ENCODE assay signal across 26 mouse cellular contexts in genomic region chr4:141787046-141787445, GRCm38 (mm10). TPM values are rescaled to one million over a fixed set of nuclear protein-coding genes. Genes with fewer than 3 reads are reported as not detected.
DNase-seq lines count a peak whose midpoint lies in the region; ATAC-seq and TF ChIP-seq lines count a peak whose summit lies in the region.
"Had no signal": no experiment of that assay in that cellular context is flagged by ENCODE, and none has a peak within 500 bp of the region (broad histone marks: within the 10 kb centered on the region; RNA-seq: fewer than 3 reads in every experiment).

No protein-coding gene starts in this region.

- 55% methylated on average over 6 of the region's 6 CpGs for WGBS in lung, embryonic 14.5 days
- WGBS in lung, adult 2 months: 33% methylated on average over 6 of the region's 6 CpGs
- WGBS in limb, embryonic 15.5 days: 41% methylated on average over 6 of the region's 6 CpGs
- 54% methylated on average over 6 of the region's 6 CpGs for WGBS in forebrain, postnatal 0 days

- no peak for TF ChIP-seq POLR2A in lung, adult 2 months (IDR thresholded peaks at IDR 0.05; ENCODE audit: borderline replicate concordance, extremely low read depth, low read depth, low read length)

- no peaks in the 10 kb centered on the region for H3K4me1 ChIP-seq in lung, embryonic 14.5 days (ENCODE audit: insufficient read depth)
- H3K4me1 ChIP-seq in lung, adult 2 months (ENCODE audit: control insufficient read depth, insufficient read depth, low read length): peaks cover 9% of the 10 kb centered on the region
- H3K4me1 ChIP-seq in limb, embryonic 15.5 days: peaks cover 10% of the 10 kb centered on the region; the same call in 1 of the 2 replicates
- peaks cover 6% of the 10 kb centered on the region; the same call in 1 of the 2 replicates for H3K4me1 ChIP-seq in forebrain, postnatal 0 days (ENCODE audit: insufficient read depth)

- no peak for TF ChIP-seq CTCF in lung, embryonic 14.5 days (IDR thresholded peaks at IDR 0.05; ENCODE audit: low read depth)
- no peak for TF ChIP-seq CTCF in lung, adult 2 months (IDR thresholded peaks at IDR 0.05; ENCODE audit: insufficient read depth, low read length)
- TF ChIP-seq CTCF in forebrain, postnatal 0 days (IDR thresholded peaks at IDR 0.05; ENCODE audit: low read depth): no peak

- peak; percentile 51 for DNase-seq in adrenal gland, postnatal 14 days
- DNase-seq in adrenal gland, adult 18-20 months (ENCODE audit: low spot score in 2 of 2): no peak
- peak; percentile 36 for DNase-seq in lung, embryonic 14.5 days
- DNase-seq in lung, adult 2 months: no peak
- DNase-seq in fibroblast of lung, adult 2 months (ENCODE audit: low read depth): peak; percentile 81
- DNase-seq in forebrain, postnatal 0 days: no peak
- DNase-seq in thymus, postnatal 36 days: no peak
- DNase-seq: cerebellum, adult 11 months; cerebellum, postnatal 25 days; right cerebral cortex, postnatal 14 days; thymus, adult 18-20 months had no signal

- H3K9ac ChIP-seq in lung, embryonic 14.5 days: no peak overlapping the region
- no peak overlapping the region for H3K9ac ChIP-seq in limb, embryonic 15.5 days
- no peak overlapping the region for H3K9ac ChIP-seq in forebrain, postnatal 0 days
- H3K9ac ChIP-seq: embryonic facial prominence, embryonic 12.5 days; hindbrain, embryonic 15.5 days; liver, embryonic 14.5 days; midbrain, embryonic 15.5 days had no signal

- H3K4me2 ChIP-seq in lung, embryonic 14.5 days: no peak overlapping the region
- H3K4me2 ChIP-seq in limb, embryonic 15.5 days: no peak overlapping the region
- no peak overlapping the region for H3K4me2 ChIP-seq in forebrain, postnatal 0 days (ENCODE audit: low read depth)
- H3K4me2 ChIP-seq: embryonic facial prominence, embryonic 12.5 days; hindbrain, embryonic 15.5 days; midbrain, embryonic 15.5 days had no signal

- no peak for ATAC-seq in lung, embryonic 14.5 days (ENCODE audit: insufficient read depth)
- ATAC-seq in limb, embryonic 15.5 days (ENCODE audit: insufficient number of reproducible peaks, low FRiP score, low TSS enrichment, low read depth): no peak
- no peak for ATAC-seq in forebrain, postnatal 0 days
- ATAC-seq: activated CD4-positive, CD25-positive, alpha-beta regulatory T cell, adult 4 months; forebrain, embryonic 14.5 days; midbrain, embryonic 15.5 days had no signal

- H3K36me3 ChIP-seq in lung, embryonic 14.5 days (ENCODE audit: insufficient read depth): peaks cover 31% of the 10 kb centered on the region
- peaks cover 47% of the 10 kb centered on the region for H3K36me3 ChIP-seq in limb, embryonic 15.5 days
- H3K36me3 ChIP-seq in forebrain, postnatal 0 days (ENCODE audit: insufficient read depth): peaks cover 47% of the 10 kb centered on the region

- H3K27me3 ChIP-seq in lung, embryonic 14.5 days (ENCODE audit: insufficient read depth, low read length): no peaks in the 10 kb centered on the region
- H3K27me3 ChIP-seq in limb, embryonic 15.5 days: no peaks in the 10 kb centered on the region
- H3K27me3 ChIP-seq in forebrain, postnatal 0 days (ENCODE audit: insufficient read depth, low read length): no peaks in the 10 kb centered on the region
- H3K27me3 ChIP-seq: CH12.LX; embryonic facial prominence, embryonic 12.5 days; hindbrain, embryonic 15.5 days; midbrain, embryonic 15.5 days had no signal

- H3K9me3 ChIP-seq in lung, embryonic 14.5 days (ENCODE audit: low read depth, low read length): no peaks in the 10 kb centered on the region
- no peaks in the 10 kb centered on the region for H3K9me3 ChIP-seq in limb, embryonic 15.5 days
- H3K9me3 ChIP-seq in forebrain, postnatal 0 days (ENCODE audit: low read length): no peaks in the 10 kb centered on the region
- H3K9me3 ChIP-seq: embryonic facial prominence, embryonic 12.5 days; hindbrain, embryonic 15.5 days; midbrain, embryonic 15.5 days had no signal

- H3K27ac ChIP-seq in lung, embryonic 14.5 days (ENCODE audit: low read depth): peak overlapping the region; percentile 66; the same call in 1 of the 2 replicates
- H3K27ac ChIP-seq in limb, embryonic 15.5 days: peak overlapping the region; percentile 50
- H3K27ac ChIP-seq in forebrain, postnatal 0 days (ENCODE audit: low read depth, low read length): no peak overlapping the region
- H3K27ac ChIP-seq: embryonic facial prominence, embryonic 12.5 days; hindbrain, embryonic 15.5 days; kidney, postnatal 0 days; liver, embryonic 14.5 days; midbrain, embryonic 15.5 days had no signal

- H3K4me3 ChIP-seq in lung, embryonic 14.5 days (ENCODE audit: low read depth, low read length): no peak overlapping the region
- no peak overlapping the region for H3K4me3 ChIP-seq in lung, adult 2 months (replicated peaks; ENCODE audit: extremely low read depth, low read depth, low read length)
- no peak overlapping the region for H3K4me3 ChIP-seq in limb, embryonic 15.5 days
- no peak overlapping the region for H3K4me3 ChIP-seq in forebrain, postnatal 0 days (ENCODE audit: low read depth, low read length)
- H3K4me3 ChIP-seq: embryonic facial prominence, embryonic 12.5 days; hindbrain, embryonic 15.5 days; midbrain, embryonic 15.5 days had no signal

RNA-seq across cellular contexts. Expression of gene Dnajc16, which starts 3.7 kb away (rescaled TPM):
- 16.6 and 20.7 TPM in 2 replicates for total RNA-seq in adrenal gland, postnatal 14 days (2021)
- 10 to 100 TPM; 18.5 to 25.8 TPM for total RNA-seq in adrenal gland, adult 18-20 months (2021)
- 3.5 and 4.2 TPM in 2 replicates for polyA plus RNA-seq in lung, embryonic 14.5 days (2014; fragmentation: Nextera tagmentation; extraction: Ambion mirVana)
- 9.6 and 12.0 TPM in 2 replicates for polyA plus RNA-seq in lung, adult 2 months (2012; rRNA removed)
- 3.6 TPM in 2 replicates for polyA plus RNA-seq in limb, embryonic 15.5 days (2015; fragmentation: Nextera tagmentation; extraction: Ambion mirVana)
- 14.3 and 19.2 TPM in 2 replicates for total RNA-seq in forebrain, postnatal 0 days (2014; rRNA removed)
- 4.8 and 6.5 TPM in 2 replicates for polyA plus RNA-seq in forebrain, postnatal 0 days (2015; fragmentation: Nextera tagmentation; extraction: Ambion mirVana)

RNA-seq across cellular contexts. Expression of gene Casp9, which starts 6.4 kb away (rescaled TPM):
- 15.3 and 17.1 TPM in 2 replicates for total RNA-seq in adrenal gland, postnatal 14 days (2021)
- 10 to 100 TPM; 13.1 to 16.1 TPM for total RNA-seq in adrenal gland, adult 18-20 months (2021)
- 21.5 and 22.3 TPM in 2 replicates for polyA plus RNA-seq in lung, embryonic 14.5 days (2014; fragmentation: Nextera tagmentation; extraction: Ambion mirVana)
- 17.7 and 19.0 TPM in 2 replicates for polyA plus RNA-seq in lung, adult 2 months (2012; rRNA removed)
- polyA plus RNA-seq in limb, embryonic 15.5 days (2015; fragmentation: Nextera tagmentation; extraction: Ambion mirVana): 13.3 and 14.7 TPM in 2 replicates
- 13.2 and 17.7 TPM in 2 replicates for total RNA-seq in forebrain, postnatal 0 days (2014; rRNA removed)
- 10.6 and 14.7 TPM in 2 replicates for polyA plus RNA-seq in forebrain, postnatal 0 days (2015; fragmentation: Nextera tagmentation; extraction: Ambion mirVana)

RNA-seq across cellular contexts. Expression of gene Cela2a, which starts 38.9 kb away (rescaled TPM):
- total RNA-seq in adrenal gland, postnatal 14 days (2021): 0.56 TPM in 1 of 2 replicates, not detected in the other
- not detected for total RNA-seq in adrenal gland, adult 18-20 months (2021)
- not detected in 2 replicates for polyA plus RNA-seq in lung, embryonic 14.5 days (2014; fragmentation: Nextera tagmentation; extraction: Ambion mirVana)
- polyA plus RNA-seq in lung, adult 2 months (2012; rRNA removed): 1.5 and 37.8 TPM in 2 replicates
- polyA plus RNA-seq in limb, embryonic 15.5 days (2015; fragmentation: Nextera tagmentation; extraction: Ambion mirVana): 0.20 TPM in 1 of 2 replicates, not detected in the other
- 0.69 TPM in 1 of 2 replicates, not detected in the other for total RNA-seq in forebrain, postnatal 0 days (2014; rRNA removed)
- 0.18 and 0.39 TPM in 2 replicates for polyA plus RNA-seq in forebrain, postnatal 0 days (2015; fragmentation: Nextera tagmentation; extraction: Ambion mirVana)
- total RNA-seq: layer of hippocampus, postnatal 25 days; left cerebral cortex, postnatal 25 days; megakaryocyte, adult 5-6 weeks had no signal
- polyA plus RNA-seq: embryonic facial prominence, embryonic 12.5 days; forebrain, embryonic 14.5 days; liver, embryonic 14.5 days had no signal

RNA-seq across cellular contexts. Expression of gene Agmat, which starts 40.6 kb away (rescaled TPM):
- total RNA-seq in adrenal gland, postnatal 14 days (2021): 13.4 and 32.2 TPM in 2 replicates
- total RNA-seq in adrenal gland, adult 18-20 months (2021): 10 to 100 TPM; 10.4 to 42.7 TPM
- not detected in 2 replicates for polyA plus RNA-seq in lung, embryonic 14.5 days (2014; fragmentation: Nextera tagmentation; extraction: Ambion mirVana)
- polyA plus RNA-seq in lung, adult 2 months (2012; rRNA removed): 0.15 and 0.28 TPM in 2 replicates
- 0.41 TPM in 1 of 2 replicates, not detected in the other for polyA plus RNA-seq in limb, embryonic 15.5 days (2015; fragmentation: Nextera tagmentation; extraction: Ambion mirVana)
- not detected in 2 replicates for total RNA-seq in forebrain, postnatal 0 days (2014; rRNA removed)
- not detected in 2 replicates for polyA plus RNA-seq in forebrain, postnatal 0 days (2015; fragmentation: Nextera tagmentation; extraction: Ambion mirVana)
- total RNA-seq: CH12.LX; gastrocnemius, adult 18-20 months; layer of hippocampus, postnatal 25 days; megakaryocyte, adult 5-6 weeks had no signal
- polyA plus RNA-seq: activated CD4-positive, CD25-positive, alpha-beta regulatory T cell, adult 4 months; embryonic facial prominence, embryonic 12.5 days; forebrain, embryonic 14.5 days; midbrain, embryonic 15.5 days had no signal

RNA-seq across cellular contexts. Expression of gene Ctrc, which starts 59.1 kb away (rescaled TPM):
- total RNA-seq in adrenal gland, postnatal 14 days (2021): not detected in 2 replicates
- total RNA-seq in adrenal gland, adult 18-20 months (2021): not detected
- not detected in 2 replicates for polyA plus RNA-seq in lung, embryonic 14.5 days (2014; fragmentation: Nextera tagmentation; extraction: Ambion mirVana)
- polyA plus RNA-seq in lung, adult 2 months (2012; rRNA removed): 4.7 TPM in 1 of 2 replicates, not detected in the other
- polyA plus RNA-seq in limb, embryonic 15.5 days (2015; fragmentation: Nextera tagmentation; extraction: Ambion mirVana): not detected in 2 replicates
- total RNA-seq in forebrain, postnatal 0 days (2014; rRNA removed): not detected in 2 replicates
- polyA plus RNA-seq in forebrain, postnatal 0 days (2015; fragmentation: Nextera tagmentation; extraction: Ambion mirVana): not detected in 2 replicates
- total RNA-seq: CH12.LX; gastrocnemius, adult 18-20 months; heart, adult 8-10 months; layer of hippocampus, postnatal 25 days; left cerebral cortex, postnatal 25 days; megakaryocyte, adult 5-6 weeks had no signal
- polyA plus RNA-seq: activated CD4-positive, CD25-positive, alpha-beta regulatory T cell, adult 4 months; embryonic facial prominence, embryonic 12.5 days; forebrain, embryonic 14.5 days; heart, postnatal 0 days; hindbrain, embryonic 15.5 days; kidney, postnatal 0 days; liver, embryonic 14.5 days; midbrain, embryonic 15.5 days had no signal

Comparison
In these comparisons a context has a peak if more than half of its experiments do, and no peak if none do; other contexts are left out.
1. DNase-seq: peak in adrenal gland, postnatal 14 days (single experiment), lung, embryonic 14.5 days (single experiment) and fibroblast of lung, adult 2 months (single experiment); none in adrenal gland, adult 18-20 months (0 of 2), lung, adult 2 months (single experiment), forebrain, postnatal 0 days (single experiment) and thymus, postnatal 36 days (0 of 2).